Mouse (Mus musculus) liver, embryonic 11.5 days (tissue): ENCODE measurements around the gene Prss41. TPM values are rescaled to one million over a fixed set of nuclear protein-coding genes. Genes with fewer than 3 reads are reported as not detected.

Experiments used
- ATAC-seq: fragments of 200-750 bp; cut with Nextera tagmentation; replicated peaks from 2 replicates; pipeline ENCODE4 v1.8.0; 2017; ENCODE audit warnings: moderate number of reproducible peaks, mild to moderate bottlenecking, moderate TSS enrichment, moderate library complexity; ENCODE audit not compliant: low FRiP score
- DNase-seq: peaks from one replicate; pipeline ENCODE4 v3.0.0-alpha.2; 2017; ENCODE audit warnings: low spot score
- H3K27ac ChIP-seq: fragments of 300-500 bp; sonication (generic); 2 replicates; pipeline ENCODE4 v1.5.1; 2014; ENCODE audit warnings: mild to moderate bottlenecking, low read depth, low read length, control low read depth
- H3K27me3 ChIP-seq: fragments of 300-500 bp; sonication (generic); replicated peaks from 2 replicates; pipeline ENCODE4 v1.6.1; 2014; ENCODE audit warnings: low read length, mixed read lengths; ENCODE audit not compliant: control insufficient read depth, insufficient read depth
- H3K36me3 ChIP-seq: fragments of 300-500 bp; sonication (generic); 2 replicates; pipeline ENCODE4 v1.6.1; 2014; ENCODE audit warnings: mild to moderate bottlenecking, low read length, moderate library complexity, mixed read lengths; ENCODE audit not compliant: control insufficient read depth, insufficient read depth
- H3K4me1 ChIP-seq: fragments of 300-500 bp; sonication (generic); replicated peaks from 2 replicates; pipeline ENCODE4 v1.6.1; 2014; ENCODE audit warnings: low read length, mixed read lengths; ENCODE audit not compliant: control insufficient read depth, insufficient read depth
- H3K4me2 ChIP-seq: fragments of 300-500 bp; sonication (generic); 2 replicates; pipeline ENCODE4 v1.6.1; 2014; ENCODE audit warnings: mild to moderate bottlenecking, control low read depth, moderate library complexity
- H3K4me3 ChIP-seq: fragments of 300-500 bp; sonication (generic); 2 replicates; pipeline ENCODE4 v1.5.1; 2014; ENCODE audit warnings: low read depth, low read length, control low read depth
- H3K9ac ChIP-seq: fragments of 300-500 bp; sonication (generic); 2 replicates; pipeline ENCODE4 v1.6.1; 2014; ENCODE audit warnings: low read depth, low read length, control low read depth
- H3K9me3 ChIP-seq: fragments of 300-500 bp; sonication (generic); 2 replicates; pipeline ENCODE4 v1.6.1; 2016; ENCODE audit warnings: low read length, inconsistent platforms, mixed read lengths; ENCODE audit not compliant: control insufficient read depth
- WGBS: fragments of 180-500 bp; shearing (Covaris S2); extraction: QIAGEN DNeasy Blood & Tissue Kit; methylation state at CpG from one replicate; pipeline ENCODE4 v1.1.7; 2014; 5-methylcytosine and 5-hydroxymethylcytosine counted together
- polyA plus RNA-seq: library from polyadenylated mRNA; unstranded; fragments of >200 nt; fragmentation: Nextera tagmentation; extraction: Ambion mirVana; gene quantifications from 2 replicates; pipeline ENCODE4 v1.2.1, GENCODE M21; 2014

Gene Prss41
- polyA plus RNA-seq, 1 experiment from 2014 or later: 1.2 TPM

DNA sequence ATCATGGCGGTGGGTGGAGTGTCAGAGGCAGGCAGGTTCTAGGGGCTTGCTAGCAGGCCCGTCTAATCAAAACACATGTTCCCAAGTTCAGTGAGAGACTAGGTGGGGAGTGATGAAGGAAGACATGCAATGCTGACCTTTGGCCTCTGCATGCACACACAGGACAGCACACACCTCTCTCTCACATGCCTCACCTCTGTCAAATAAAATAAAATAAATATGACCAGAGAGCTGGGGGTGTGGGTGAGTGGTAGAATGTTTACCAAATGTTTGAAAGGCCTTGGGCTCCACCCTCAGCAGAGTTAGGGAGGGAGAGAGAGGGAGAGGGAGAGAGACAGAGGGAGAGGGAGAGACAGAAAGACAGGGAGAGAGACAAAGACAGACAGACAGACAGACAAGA is 13.9 kb upstream of the Prss41 start:
- no peak for DNase-seq
- 70% methylated on average over 2 of the region's 2 CpGs for WGBS
- Histone ChIP-seq H3K4me2 (no peak overlapping the region), H3K36me3 (no peaks in the 10 kb centered on the region), H3K4me1 (no peaks in the 10 kb centered on the region), H3K27me3 (no peaks in the 10 kb centered on the region; the same call in 1 of the 2 replicates), H3K27ac (no peak overlapping the region), H3K4me3 (no peak overlapping the region), H3K9ac (no peak overlapping the region), H3K9me3 (no peaks in the 10 kb centered on the region)
- no peak for ATAC-seq

DNA sequence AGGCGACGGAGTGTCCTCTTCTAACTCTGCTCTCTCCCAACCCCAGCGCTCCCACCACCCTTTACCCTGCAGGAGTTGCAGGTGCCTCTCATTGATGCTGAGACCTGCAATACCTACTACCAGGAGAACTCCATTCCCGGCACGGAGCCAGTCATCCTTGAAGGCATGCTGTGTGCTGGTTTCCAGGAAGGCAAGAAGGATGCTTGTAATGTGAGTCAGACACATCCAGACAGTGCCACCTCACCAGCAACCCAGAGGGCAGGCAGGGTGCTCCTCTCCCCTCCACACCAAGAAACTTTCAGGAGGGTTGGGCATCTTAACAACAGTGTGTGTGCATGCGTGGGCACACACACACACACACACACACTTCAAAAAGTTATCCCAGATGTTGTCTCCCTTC is 13.2 kb upstream of the Prss41 start:
- DNase-seq (no peak), ATAC-seq (no peak)
- Histone ChIP-seq H3K9me3 (no peaks in the 10 kb centered on the region), H3K27me3 (no peaks in the 10 kb centered on the region; the same call in 1 of the 2 replicates), H3K27ac (no peak overlapping the region), H3K9ac (no peak overlapping the region), H3K4me1 (no peaks in the 10 kb centered on the region), H3K36me3 (no peaks in the 10 kb centered on the region), H3K4me3 (no peak overlapping the region), H3K4me2 (no peak overlapping the region)
- 82% methylated on average over 6 of the region's 6 CpGs for WGBS

DNA sequence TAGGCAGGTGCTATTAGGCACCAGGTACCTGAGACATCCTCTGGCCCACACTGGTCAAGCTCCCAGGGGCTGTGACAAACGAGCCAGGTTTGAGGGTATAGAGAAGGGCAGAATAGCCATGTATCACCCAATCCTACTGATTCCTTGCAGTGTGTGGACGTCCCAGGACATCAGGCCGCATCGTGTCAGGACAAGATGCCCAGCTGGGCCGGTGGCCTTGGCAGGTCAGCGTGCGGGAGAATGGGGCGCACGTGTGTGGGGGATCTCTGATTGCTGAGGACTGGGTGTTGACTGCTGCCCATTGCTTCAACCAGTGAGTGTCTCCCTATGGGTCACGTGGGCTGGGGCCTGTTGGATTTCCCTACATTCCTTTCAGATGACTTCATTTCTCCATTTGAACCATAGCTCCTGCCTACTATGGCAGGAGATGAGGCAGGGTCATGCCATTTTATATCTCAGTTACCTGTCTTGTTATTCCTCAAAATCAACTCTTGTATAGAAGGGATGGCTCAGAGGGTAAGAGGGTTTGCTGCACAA is 10.3 kb upstream of the Prss41 start:
- no peak overlapping the region for H3K4me3 ChIP-seq
- no peak for ATAC-seq
- H3K27ac ChIP-seq: no peak overlapping the region
- DNase-seq: no peak
- H3K4me2 ChIP-seq: no peak overlapping the region
- no peaks in the 10 kb centered on the region for H3K4me1 ChIP-seq
- no peaks in the 10 kb centered on the region for H3K27me3 ChIP-seq
- WGBS: 78% methylated on average over 10 of the region's 10 CpGs
- H3K9me3 ChIP-seq: no peaks in the 10 kb centered on the region
- H3K36me3 ChIP-seq: no peaks in the 10 kb centered on the region
- H3K9ac ChIP-seq: no peak overlapping the region

- Histone ChIP-seq H3K4me2 (no peak overlapping the region), H3K4me3 (no peak overlapping the region), H3K36me3 (no peaks in the 10 kb centered on the region), H3K9ac (no peak overlapping the region), H3K9me3 (no peaks in the 10 kb centered on the region), H3K4me1 (no peaks in the 10 kb centered on the region), H3K27ac (no peak overlapping the region), H3K27me3 (no peaks in the 10 kb centered on the region)
- DNase-seq: peak; percentile 40
- ATAC-seq: peak; percentile 56; the same call in 1 of the 2 replicates
- 37% methylated on average over 5 of the region's 5 CpGs for WGBS
Measured at GRCm38 (mm10) chr17:23853292-23853691, 9.3 kb upstream of the Prss41 start.

DNA sequence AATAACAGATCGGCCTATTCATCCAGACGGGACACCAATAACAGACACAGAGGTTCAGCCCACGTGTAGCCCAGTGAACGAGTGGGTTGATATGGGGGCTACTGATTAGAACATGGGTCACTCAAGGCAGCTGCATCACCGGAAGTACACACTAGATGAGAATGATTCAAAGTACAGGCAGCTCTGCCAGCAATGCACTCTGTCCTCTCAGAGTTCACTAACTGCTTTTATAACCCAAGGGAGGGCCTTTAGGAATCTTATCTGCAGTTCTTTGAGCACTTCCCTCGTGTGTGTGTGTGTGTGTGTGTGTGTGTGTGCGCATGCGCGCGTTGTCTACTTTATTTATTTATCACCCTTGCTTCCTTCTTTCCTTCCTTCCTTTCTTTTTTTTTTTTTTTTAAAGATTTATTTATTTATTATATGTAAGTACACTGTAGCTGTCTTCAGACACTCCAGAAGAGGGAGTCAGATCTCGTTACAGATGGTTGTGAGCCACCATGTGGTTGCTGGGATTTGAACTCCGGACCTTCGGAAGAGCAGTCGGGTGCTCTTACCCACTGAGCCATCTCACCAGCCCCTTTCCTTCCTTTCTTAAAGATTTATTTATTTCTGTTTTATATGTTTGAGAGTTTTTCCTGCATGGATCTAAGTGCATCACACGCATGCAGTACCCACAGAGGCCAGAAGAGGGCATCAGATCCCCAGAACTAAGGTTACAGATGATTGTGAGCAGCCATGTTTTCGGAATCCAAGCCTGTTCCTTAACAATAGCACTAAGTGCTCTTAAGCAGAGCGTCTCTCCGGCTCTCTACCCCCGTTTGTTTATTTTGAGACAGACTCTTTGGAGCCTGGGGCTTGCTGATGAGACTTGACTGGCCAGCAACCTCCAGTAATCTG is 7.1 kb upstream of the Prss41 start:
- H3K27ac ChIP-seq: no peak overlapping the region
- H3K4me3 ChIP-seq: no peak overlapping the region
- H3K36me3 ChIP-seq: no peaks in the 10 kb centered on the region
- peak; percentile 55 for DNase-seq
- no peaks in the 10 kb centered on the region for H3K4me1 ChIP-seq
- no peak overlapping the region for H3K9ac ChIP-seq
- H3K27me3 ChIP-seq: no peaks in the 10 kb centered on the region
- WGBS: 52% methylated on average over 18 of the region's 19 CpGs
- no peak for ATAC-seq
- no peak overlapping the region for H3K4me2 ChIP-seq
- H3K9me3 ChIP-seq: no peaks in the 10 kb centered on the region

- 58% methylated on average over 2 of the region's 2 CpGs for WGBS
- Histone ChIP-seq H3K27ac (no peak overlapping the region), H3K4me1 (no peaks in the 10 kb centered on the region), H3K36me3 (no peaks in the 10 kb centered on the region), H3K4me2 (no peak overlapping the region), H3K9me3 (no peaks in the 10 kb centered on the region), H3K4me3 (no peak overlapping the region), H3K9ac (no peak overlapping the region), H3K27me3 (no peaks in the 10 kb centered on the region)
- ATAC-seq: no peak
- DNase-seq: no peak
Measured at GRCm38 (mm10) chr17:23850028-23850427, 6.1 kb upstream of the Prss41 start.

GRCm38 (mm10) chr17:23843141-23843811 is 696 bp downstream of the Prss41 start:
- Histone ChIP-seq H3K9ac (no peak overlapping the region), H3K27ac (no peak overlapping the region), H3K36me3 (no peaks in the 10 kb centered on the region), H3K4me2 (peak overlapping the region; percentile 60), H3K9me3 (no peaks in the 10 kb centered on the region), H3K27me3 (no peaks in the 10 kb centered on the region), H3K4me3 (peak overlapping the region; percentile 27; the same call in 1 of the 2 replicates), H3K4me1 (no peaks in the 10 kb centered on the region)
- 43% methylated on average over 23 of the region's 23 CpGs for WGBS
- 0 out of 2 replicates have a peak, but pooled peaks have one; percentile 22 for ATAC-seq
- DNase-seq: no peak

GRCm38 (mm10) chr17:23841145-23841544 is 2.8 kb downstream of the Prss41 start:
- Histone ChIP-seq H3K27ac (no peak overlapping the region), H3K9ac (no peak overlapping the region), H3K4me1 (no peaks in the 10 kb centered on the region), H3K4me2 (no peak overlapping the region), H3K27me3 (no peaks in the 10 kb centered on the region), H3K4me3 (no peak overlapping the region), H3K36me3 (no peaks in the 10 kb centered on the region), H3K9me3 (no peaks in the 10 kb centered on the region)
- WGBS: 21% methylated on average over 4 of the region's 4 CpGs
- DNase-seq (no peak), ATAC-seq (no peak)
